Mouse (Mus musculus) right cerebral cortex, postnatal 36 days (tissue): ENCODE measurements around the gene Ubr1.

Source experiments
- DNase-seq, 2 experiments: peaks; one replicate each; pipeline ENCODE4 v3.0.0; 2022; ENCODE audit warnings: low spot score in 2 of 2, mixed read lengths in 1 of 2

The Ubr1 gene

GRCm38 (mm10) chr2:120853151-120853550, 117.4 kb downstream of the Ubr1 start:
- DNase-seq, result no peak

- DNase-seq, result no peak
Observed at GRCm38 (mm10) chr2:120852626-120853025, 117.9 kb downstream of the Ubr1 start.

GRCm38 (mm10) chr2:120850424-120851082, 120.0 kb downstream of the Ubr1 start, which contains the start of gene Ttbk2:
Gene Ttbk2 (minus strand): TSS chr2:120850604.
- peak; percentile 97 for DNase-seq

GRCm38 (mm10) chr2:120849449-120850423, 120.8 kb downstream of the Ubr1 start, which contains the start of gene Cdan1:
Gene Cdan1 (minus strand): TSS chr2:120850128.
- DNase-seq, result no peak

GRCm38 (mm10) chr2:120845280-120845679, 125.2 kb downstream of the Ubr1 start:
- DNase-seq, result no peak

GRCm38 (mm10) chr2:120843990-120844389, 126.5 kb downstream of the Ubr1 start:
- no peak for DNase-seq

GRCm38 (mm10) chr2:120841211-120841610, 129.3 kb downstream of the Ubr1 start:
- no peak for DNase-seq

- no peak for DNase-seq
Observed at GRCm38 (mm10) chr2:120835167-120835566, 135.3 kb downstream of the Ubr1 start.

GRCm38 (mm10) chr2:120826936-120827638, 143.4 kb downstream of the Ubr1 start:
- no peak for DNase-seq
